ENCODE assay signal across 27 mouse cellular contexts in genomic region chr13:107495161-107495732, GRCm38 (mm10).
A peak's percentile ranks its signal among the peaks of the same experiment; 100 is the strongest.
DNase-seq lines count a peak whose midpoint lies in the region; ATAC-seq lines count a peak whose summit lies in the region.
"Had no signal": no experiment of that assay in that cellular context is flagged by ENCODE, and none has a peak within 500 bp of the region (broad histone marks: within the 10 kb centered on the region; RNA-seq: fewer than 3 reads in every experiment).

No protein-coding gene starts in this region.

- ATAC-seq in lung, embryonic 16.5 days (ENCODE audit: low read depth) = peak; percentile 65
- ATAC-seq: forebrain, embryonic 14.5 days; inflammation-experienced regulatory T-cells, adult 6 months; midbrain, embryonic 13.5 days had no signal

- no peak overlapping the region for H3K9ac ChIP-seq in lung, embryonic 16.5 days (ENCODE audit: low read length)
- H3K9ac ChIP-seq: embryonic facial prominence, embryonic 15.5 days; hindbrain, embryonic 15.5 days; limb, embryonic 13.5 days; midbrain, embryonic 13.5 days; stomach, embryonic 15.5 days had no signal

- no peak overlapping the region for H3K4me2 ChIP-seq in lung, embryonic 16.5 days (ENCODE audit: low read depth, low read length)
- H3K4me2 ChIP-seq: embryonic facial prominence, embryonic 15.5 days; hindbrain, embryonic 15.5 days; limb, embryonic 13.5 days; liver, embryonic 11.5 days; midbrain, embryonic 13.5 days; stomach, embryonic 15.5 days had no signal

- H3K27ac ChIP-seq in lung, embryonic 16.5 days (ENCODE audit: low read length) = 0 out of 2 replicates have a peak overlapping the region, but pooled peaks have one; percentile 28
- H3K27ac ChIP-seq: embryonic facial prominence, embryonic 10.5 days; embryonic facial prominence, embryonic 15.5 days; hindbrain, embryonic 10.5 days; hindbrain, embryonic 15.5 days; limb, embryonic 13.5 days; midbrain, embryonic 13.5 days; stomach, embryonic 15.5 days had no signal

- peaks cover 16% of the 10 kb centered on the region for H3K4me1 ChIP-seq in lung, embryonic 16.5 days (replicated peaks; ENCODE audit: control insufficient read depth, insufficient read depth, low read length)
- H3K4me1 ChIP-seq: embryonic facial prominence, embryonic 15.5 days; limb, embryonic 13.5 days; stomach, embryonic 15.5 days had no signal

- no peaks in the 10 kb centered on the region for H3K9me3 ChIP-seq in lung, embryonic 16.5 days (ENCODE audit: control insufficient read depth, low read length)
- H3K9me3 ChIP-seq: embryonic facial prominence, embryonic 10.5 days; embryonic facial prominence, embryonic 15.5 days; hindbrain, embryonic 10.5 days; hindbrain, embryonic 15.5 days; limb, embryonic 13.5 days; midbrain, embryonic 13.5 days; stomach, embryonic 15.5 days had no signal

- 26% methylated on average over 6 of the region's 6 CpGs for WGBS in lung, embryonic 16.5 days

- peak; percentile 12 for DNase-seq in adrenal gland, postnatal 14 days
- no peak for DNase-seq in adrenal gland, adult 18-20 months (ENCODE audit: low spot score in 2 of 2)
- peak; percentile 5 for DNase-seq in NIH3T3 (ENCODE audit: low read depth)
- peak; percentile 75 for DNase-seq in lung, postnatal 36 days
- DNase-seq in frontal cortex, adult 2 months (ENCODE audit: extremely low spot score in 1 of 2, low spot score in 1 of 2) = no peak
- DNase-seq in urinary bladder, adult 18-20 months (ENCODE audit: low spot score in 2 of 2) = no peak
- DNase-seq: adrenal gland, postnatal 36 days; cerebellum, adult 18-20 months; cerebellum, postnatal 14 days; heart, postnatal 14 days; kidney, adult 11 months; kidney, postnatal 14 days; layer of hippocampus, adult 9-11 months; retina, postnatal 1 day; right cerebral cortex, postnatal 25 days had no signal

- H3K27me3 ChIP-seq in lung, embryonic 16.5 days (ENCODE audit: control insufficient read depth, insufficient read depth, low read depth, low read length) = no peaks in the 10 kb centered on the region
- H3K27me3 ChIP-seq: hindbrain, embryonic 15.5 days; midbrain, embryonic 13.5 days; stomach, embryonic 15.5 days had no signal

- H3K36me3 ChIP-seq in lung, embryonic 16.5 days (ENCODE audit: control insufficient read depth, insufficient read depth, low read length) = no peaks in the 10 kb centered on the region
- H3K36me3 ChIP-seq: embryonic facial prominence, embryonic 10.5 days; embryonic facial prominence, embryonic 15.5 days; hindbrain, embryonic 10.5 days; hindbrain, embryonic 15.5 days; limb, embryonic 13.5 days; midbrain, embryonic 13.5 days; stomach, embryonic 15.5 days had no signal

- no peak overlapping the region for H3K4me3 ChIP-seq in lung, embryonic 16.5 days (ENCODE audit: low read length)
- H3K4me3 ChIP-seq: embryonic facial prominence, embryonic 10.5 days; embryonic facial prominence, embryonic 15.5 days; hindbrain, embryonic 10.5 days; hindbrain, embryonic 15.5 days; limb, embryonic 13.5 days; megakaryocyte, embryonic 14.5 days; midbrain, embryonic 13.5 days; stomach, embryonic 15.5 days had no signal

Comparison
In these comparisons a context has a peak if more than half of its experiments do, and no peak if none do; other contexts are left out.
1. DNase-seq: peak in adrenal gland, postnatal 14 days (single experiment), NIH3T3 (single experiment) and lung, postnatal 36 days (single experiment); none in adrenal gland, adult 18-20 months (0 of 2), frontal cortex, adult 2 months (0 of 2) and urinary bladder, adult 18-20 months (0 of 2).